Mouse (Mus musculus) midbrain, postnatal 0 days (tissue): ENCODE results near the gene Asb8. TPM values are rescaled to one million over a fixed set of nuclear protein-coding genes. Genes with fewer than 3 reads are reported as not detected.

Experiments
- ATAC-seq: fragments of 200-750 bp; cut with Nextera tagmentation; 2 replicates; pipeline ENCODE4 v1.8.0; 2017; ENCODE audit warnings: moderate number of reproducible peaks, mild to moderate bottlenecking, moderate TSS enrichment, moderate library complexity; ENCODE audit not compliant: low FRiP score
- DNase-seq: peaks from one replicate; pipeline ENCODE4 v3.0.0-alpha.2; 2015; ENCODE audit warnings: low spot score
- H3K27ac ChIP-seq: fragments of 300-500 bp; sonication (generic); 2 replicates; pipeline ENCODE4 v1.5.1; 2014; ENCODE audit warnings: low read depth, mild to moderate bottlenecking, low read length, mixed read lengths
- H3K27me3 ChIP-seq: fragments of 300-500 bp; sonication (generic); 2 replicates; pipeline ENCODE4 v1.6.1; 2014; ENCODE audit warnings: low read length, control low read depth, mixed read lengths; ENCODE audit not compliant: insufficient read depth
- H3K36me3 ChIP-seq: fragments of 300-500 bp; sonication (generic); 2 replicates; pipeline ENCODE4 v1.6.1; 2014; ENCODE audit warnings: low read length, control low read depth, mixed read lengths; ENCODE audit not compliant: insufficient read depth
- H3K4me1 ChIP-seq: fragments of 300-500 bp; sonication (generic); 2 replicates; pipeline ENCODE4 v1.6.1; 2014; ENCODE audit warnings: mild to moderate bottlenecking, control low read depth, antibody characterized with exemption, low read length, mixed read lengths; ENCODE audit not compliant: insufficient read depth
- H3K4me2 ChIP-seq: fragments of 300-500 bp; sonication (generic); 2 replicates; pipeline ENCODE4 v1.6.1; 2014; ENCODE audit warnings: low read depth, mild to moderate bottlenecking, low read length, mixed read lengths; ENCODE audit not compliant: poor library complexity, severe bottlenecking
- H3K4me3 ChIP-seq: fragments of 300-500 bp; sonication (generic); 2 replicates; pipeline ENCODE4 v1.5.1; 2014; ENCODE audit warnings: low read depth, mild to moderate bottlenecking, low read length, moderate library complexity
- H3K9ac ChIP-seq: fragments of 300-500 bp; sonication (generic); replicated peaks from 2 replicates; pipeline ENCODE4 v1.6.1; 2014; ENCODE audit warnings: mild to moderate bottlenecking, low read length, moderate library complexity, mixed read lengths; ENCODE audit not compliant: poor library complexity, severe bottlenecking
- H3K9me3 ChIP-seq: fragments of 300-500 bp; sonication (generic); 2 replicates; pipeline ENCODE4 v1.6.1; 2016; ENCODE audit warnings: low read length, control low read depth
- CTCF ChIP-seq: IDR thresholded peaks from 2 replicates; pipeline ENCODE4 v1.5.1; 2016; ENCODE audit warnings: antibody characterized with exemption, mild to moderate bottlenecking
- WGBS: fragments of 180-500 bp; shearing (Covaris S2); extraction: QIAGEN DNeasy Blood & Tissue Kit; methylation state at CpG from one replicate; pipeline ENCODE4 v1.1.7; 2014; 5-methylcytosine and 5-hydroxymethylcytosine counted together
- polyA plus RNA-seq: library from polyadenylated mRNA; unstranded; fragments of >200 nt; fragmentation: Nextera tagmentation; extraction: Ambion mirVana; gene quantifications from 2 replicates; pipeline ENCODE4 v1.2.1, GENCODE M21; 2015
- total RNA-seq: library from RNA; depleted of rRNA; stranded (reverse); fragments of >200 nt; gene quantifications from 2 replicates; pipeline ENCODE4 v1.2.3, GENCODE M21; 2014

The Asb8 gene
- total and polyA plus RNA-seq, 2 experiments from 2014 or later, result 59.2 to 60.5 TPM

DNA sequence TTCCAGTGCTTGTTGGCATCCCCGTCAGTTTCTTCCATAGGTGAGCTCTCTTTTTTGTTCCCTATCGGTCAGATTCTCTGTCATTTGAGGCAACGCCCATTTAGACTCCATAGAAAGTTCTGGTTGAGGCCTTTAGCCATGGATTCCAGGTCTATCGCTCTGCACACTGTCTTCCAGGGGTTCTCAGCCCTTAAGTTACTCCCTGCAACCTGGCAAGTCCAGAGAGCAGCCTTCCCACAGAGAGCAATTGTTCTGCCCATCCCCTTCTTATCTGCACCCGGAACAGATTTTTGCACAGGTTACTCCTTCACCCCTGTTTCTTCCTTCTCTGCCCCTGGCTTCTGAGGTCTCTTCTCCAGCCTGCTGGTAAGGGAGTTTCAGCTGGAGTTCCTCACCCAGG, 6.7 kb upstream of the Asb8 start:
- H3K4me1 ChIP-seq, result 0 out of 2 replicates have a peak, but pooled peaks cover 7% of the 10 kb centered on the region
- no peaks in the 10 kb centered on the region for H3K9me3 ChIP-seq
- ATAC-seq, result no peak
- DNase-seq, result no peak
- no peak overlapping the region for H3K4me3 ChIP-seq
- no peaks in the 10 kb centered on the region for H3K36me3 ChIP-seq
- peak overlapping the region; percentile 22; the same call in 1 of the 2 replicates for H3K4me2 ChIP-seq
- no peak overlapping the region for H3K27ac ChIP-seq
- TF ChIP-seq CTCF, result no peak
- 74% methylated on average over 5 of the region's 5 CpGs for WGBS
- no peak overlapping the region for H3K9ac ChIP-seq
- H3K27me3 ChIP-seq, result no peaks in the 10 kb centered on the region

DNA sequence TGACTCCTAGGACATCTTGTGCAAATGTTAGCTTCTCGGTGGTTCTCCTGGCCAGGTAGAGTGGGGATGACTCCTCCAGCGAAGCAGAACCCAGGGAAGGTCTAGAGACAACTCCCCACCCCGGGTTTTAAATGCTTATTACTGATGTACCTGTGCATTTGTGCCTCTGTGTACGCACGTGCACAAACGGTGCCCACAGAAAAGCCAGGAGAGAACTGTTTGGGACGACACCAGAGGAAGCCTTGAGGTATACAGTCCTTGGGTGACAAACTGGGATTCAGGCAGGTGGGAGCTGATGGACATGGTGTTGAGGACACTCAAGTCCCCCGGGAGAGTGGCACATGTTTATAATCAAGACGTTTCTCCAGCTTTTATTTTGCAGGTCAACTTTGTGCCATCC, 5.5 kb upstream of the Asb8 start:
- DNase-seq, result no peak
- Histone ChIP-seq H3K36me3 (no peaks in the 10 kb centered on the region), H3K4me2 (peak overlapping the region; percentile 84), H3K4me3 (peak overlapping the region; percentile 66), H3K27me3 (no peaks in the 10 kb centered on the region), H3K4me1 (0 out of 2 replicates have a peak, but pooled peaks cover 11% of the 10 kb centered on the region), H3K9ac (no peak overlapping the region; the same call in 1 of the 2 replicates), H3K27ac (no peak overlapping the region), H3K9me3 (no peaks in the 10 kb centered on the region)
- WGBS, result 78% methylated on average over 9 of the region's 9 CpGs
- TF ChIP-seq CTCF, result no peak
- ATAC-seq, result no peak

DNA sequence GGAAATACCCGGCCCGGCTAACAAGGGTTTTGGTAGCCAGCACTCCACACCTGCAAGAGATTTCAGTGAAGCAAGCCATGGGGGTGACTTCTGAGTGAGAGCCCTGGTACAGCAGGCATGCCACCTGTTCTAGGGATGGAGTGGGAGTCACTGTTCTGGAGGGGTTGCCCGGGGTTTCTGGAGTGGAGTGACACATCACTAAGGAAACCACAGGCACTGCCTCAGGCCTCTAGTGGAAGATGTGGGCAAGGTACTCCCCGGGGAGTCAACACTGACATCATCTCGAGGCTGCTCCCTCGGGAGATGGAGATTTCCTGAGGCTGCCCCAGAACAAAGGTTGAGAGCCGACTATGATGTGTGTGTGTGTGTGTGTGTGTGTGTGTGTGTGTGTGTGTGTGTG, 4.9 kb upstream of the Asb8 start:
- WGBS, result 27% methylated on average over 7 of the region's 7 CpGs
- peak; percentile 75 for DNase-seq
- peak; percentile 21; the same call in 1 of the 2 replicates for ATAC-seq

DNA sequence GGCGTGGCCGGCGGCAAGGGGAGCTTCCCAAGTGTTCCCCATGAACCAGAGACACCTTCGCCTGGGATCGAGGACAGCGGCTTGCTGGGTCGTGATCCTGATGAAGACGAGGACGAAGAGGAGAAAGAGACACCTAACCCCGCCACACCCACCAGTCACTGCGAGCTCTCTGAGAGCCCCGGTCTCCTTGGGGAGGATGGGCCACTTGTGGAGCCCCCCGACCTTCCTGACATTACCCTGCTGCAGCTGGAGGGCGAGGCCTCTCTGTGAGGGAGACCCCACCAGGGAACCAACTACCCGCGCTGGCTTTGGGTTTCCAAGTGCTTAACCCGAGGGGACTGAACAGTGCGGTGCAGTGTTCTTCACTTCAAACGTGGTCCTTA, 3.2 kb upstream of the Asb8 start:
- no peaks in the 10 kb centered on the region for H3K36me3 ChIP-seq
- H3K27ac ChIP-seq, result no peak overlapping the region
- WGBS, result 3% methylated on average over 19 of the region's 19 CpGs
- H3K9ac ChIP-seq, result peak overlapping the region; percentile 81
- ATAC-seq (no peak), DNase-seq (no peak)
- no peaks in the 10 kb centered on the region for H3K27me3 ChIP-seq
- no peak for TF ChIP-seq CTCF
- H3K4me3 ChIP-seq, result peak overlapping the region; percentile 66
- H3K4me1 ChIP-seq, result 0 out of 2 replicates have a peak, but pooled peaks cover 11% of the 10 kb centered on the region
- no peaks in the 10 kb centered on the region for H3K9me3 ChIP-seq
- peak overlapping the region; percentile 84 for H3K4me2 ChIP-seq

More for the DNA sequence above, 4.9 kb upstream of the Asb8 start:
- no peak overlapping the region for H3K27ac ChIP-seq
- H3K9ac ChIP-seq, result no peak overlapping the region; the same call in 1 of the 2 replicates
- no peaks in the 10 kb centered on the region for H3K36me3 ChIP-seq
- no peaks in the 10 kb centered on the region for H3K9me3 ChIP-seq
- H3K4me3 ChIP-seq, result peak overlapping the region; percentile 66
- 0 out of 2 replicates have a peak, but pooled peaks cover 11% of the 10 kb centered on the region for H3K4me1 ChIP-seq
- H3K4me2 ChIP-seq, result peak overlapping the region; percentile 84
- TF ChIP-seq CTCF, result peak; percentile 27
- H3K27me3 ChIP-seq, result no peaks in the 10 kb centered on the region

DNA sequence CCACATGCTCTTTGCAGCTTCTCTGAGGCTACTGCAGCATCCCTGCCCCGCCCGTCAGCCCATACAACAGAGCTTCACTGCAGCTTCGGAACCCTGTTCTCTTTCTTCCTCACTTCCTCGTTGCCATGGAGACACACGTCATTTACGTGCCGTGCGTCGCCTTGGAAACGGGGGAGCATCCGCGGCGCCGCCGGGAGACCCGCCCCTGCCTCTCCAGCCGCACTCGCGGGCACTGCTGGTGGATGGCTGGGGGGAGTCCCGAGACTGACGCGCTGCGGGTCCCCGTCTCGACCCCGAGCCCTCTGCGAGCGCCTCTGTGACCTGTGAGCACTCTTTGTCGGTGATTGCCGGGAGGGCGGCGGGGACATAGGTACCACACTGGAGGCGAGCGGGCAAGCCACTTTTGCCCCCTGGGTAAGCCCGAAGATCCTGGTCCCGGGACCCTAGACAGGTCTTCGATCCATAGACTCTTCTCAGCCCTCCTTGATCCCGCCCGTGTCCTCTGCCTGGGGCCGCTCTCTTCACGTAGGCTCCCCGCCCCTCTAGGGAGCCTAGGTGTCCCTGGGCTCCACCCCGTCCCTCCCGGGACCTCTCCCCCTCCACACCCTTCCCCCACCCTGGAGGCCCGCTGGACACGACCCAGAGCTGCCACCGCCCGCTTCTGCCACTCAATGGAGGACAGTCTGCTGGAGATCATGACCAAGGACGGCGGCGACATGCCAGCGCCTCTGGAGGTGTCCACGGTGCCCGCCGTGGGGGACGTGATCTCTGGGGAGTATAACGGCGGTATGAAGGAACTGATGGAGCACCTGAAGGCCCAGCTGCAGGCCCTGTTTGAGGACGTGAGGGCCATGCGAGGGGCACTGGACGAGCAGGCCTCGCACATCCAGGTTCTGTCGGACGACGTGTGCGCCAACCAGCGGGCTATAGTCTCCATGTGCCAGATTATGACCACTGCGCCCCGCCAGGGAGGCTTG, 2.5 kb upstream of the Asb8 start:
- H3K4me2 ChIP-seq, result peak overlapping the region; percentile 84
- H3K9ac ChIP-seq, result peak overlapping the region; percentile 81
- no peaks in the 10 kb centered on the region for H3K36me3 ChIP-seq
- no peaks in the 10 kb centered on the region for H3K27me3 ChIP-seq
- no peak for TF ChIP-seq CTCF
- H3K4me3 ChIP-seq, result peak overlapping the region; percentile 66
- no peaks in the 10 kb centered on the region for H3K9me3 ChIP-seq
- H3K27ac ChIP-seq, result peak overlapping the region; percentile 88
- H3K4me1 ChIP-seq, result 0 out of 2 replicates have a peak, but pooled peaks cover 11% of the 10 kb centered on the region
- ATAC-seq, result peak; percentile 91
- peak; percentile 97 for DNase-seq
- 2% methylated on average over 69 of the region's 69 CpGs for WGBS
